Mouse (Mus musculus) liver, embryonic 14.5 days (tissue): Measurements from ENCODE around the gene Mink1.

ENCODE experiments used
- CTCF ChIP-seq: IDR thresholded peaks from 2 replicates; pipeline ENCODE4 v1.5.1; 2016; ENCODE audit warnings: antibody characterized with exemption, low read depth, control low read depth
- EP300 ChIP-seq: IDR thresholded peaks from 2 replicates; pipeline ENCODE4 v1.6.1; 2016; ENCODE audit warnings: antibody characterized with exemption, low read depth

DNA sequence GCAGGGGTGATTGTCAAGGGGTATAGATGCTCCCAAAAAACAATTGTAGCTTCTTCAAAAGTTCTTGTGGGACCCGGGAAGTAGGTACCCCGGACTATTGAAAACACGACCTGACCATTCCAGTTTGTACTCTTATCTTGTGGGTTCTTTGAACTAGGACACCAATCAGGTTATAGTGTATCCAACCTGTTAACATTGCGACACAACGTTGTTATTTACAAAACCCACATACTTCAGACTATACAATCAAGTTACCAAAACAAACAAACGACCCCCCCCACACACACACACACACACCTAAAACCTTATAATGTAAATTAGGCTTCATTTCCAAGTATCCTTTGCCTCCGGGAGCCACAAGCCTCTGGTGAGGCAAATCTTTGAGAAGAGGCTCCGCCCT, 37.9 kb upstream of the Mink1 start:
- TF ChIP-seq CTCF, result no peak
- no peak for TF ChIP-seq EP300
